Mouse (Mus musculus) retina, postnatal 1 day (tissue): ENCODE measurements around the gene Adcy6.
A peak's percentile ranks its signal among the peaks of the same experiment; 100 is the strongest.
"Not testable (repeated sequence)": the region's sequence is repeated elsewhere in the genome, so short reads cannot be mapped to it uniquely, and the experiment has no call there.

Experiments used
- DNase-seq: peaks from one replicate; pipeline ENCODE4 v3.0.0-alpha.2; 2012

Gene Adcy6

DNA sequence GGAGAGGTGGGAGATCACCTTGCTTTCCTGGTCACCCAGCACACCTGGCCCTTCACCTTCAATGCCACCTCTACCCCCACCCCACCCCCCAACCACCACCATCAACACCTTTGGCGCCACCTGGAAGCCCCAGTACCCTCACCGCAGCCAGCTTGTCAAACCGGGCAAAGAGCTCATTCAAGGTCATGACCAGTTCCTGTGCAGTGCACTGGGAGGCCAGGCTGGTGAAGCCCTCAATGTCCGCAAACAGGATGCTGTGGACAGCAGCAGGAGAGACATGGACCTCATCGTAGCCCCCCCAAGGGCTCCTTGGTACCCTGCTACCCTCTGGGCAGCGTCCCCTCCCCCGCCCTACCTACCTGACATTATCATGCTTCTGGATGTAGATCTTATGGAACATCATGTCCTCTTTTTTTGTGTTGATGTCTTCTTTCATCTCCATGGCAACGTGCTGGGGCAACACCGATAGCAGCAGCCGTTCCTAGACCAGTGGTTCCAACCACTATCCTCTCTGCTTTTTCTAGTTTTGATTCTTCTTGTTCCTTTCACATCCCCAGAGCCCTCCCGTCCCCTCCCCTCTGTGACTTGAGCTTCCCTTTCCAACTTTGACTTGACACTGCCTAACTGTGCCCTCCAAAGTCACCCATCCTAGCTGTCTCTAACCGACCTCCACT, 9.7 kb downstream of the Adcy6 start:
- DNase-seq, result no peak

DNA sequence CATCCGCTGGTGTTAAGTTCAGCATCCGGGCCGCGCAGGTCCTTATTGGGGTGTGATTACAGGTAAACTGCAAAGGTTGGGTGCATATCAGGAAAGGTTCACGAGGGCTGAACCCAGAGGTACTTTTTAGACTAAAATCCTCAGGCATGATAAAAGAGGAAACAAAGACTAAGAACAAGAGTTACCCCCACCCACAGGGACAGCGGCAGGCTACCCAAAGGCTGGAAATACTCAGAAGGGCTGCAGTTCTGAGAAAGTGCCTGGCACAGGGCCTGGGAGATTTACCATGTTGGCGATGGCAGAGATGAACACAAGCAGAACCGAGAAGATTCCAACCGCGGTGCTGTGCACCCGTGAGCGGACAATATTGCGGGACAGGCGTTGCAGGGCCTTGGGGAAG, 13.3 kb downstream of the Adcy6 start:
- DNase-seq, result no peak

DNA sequence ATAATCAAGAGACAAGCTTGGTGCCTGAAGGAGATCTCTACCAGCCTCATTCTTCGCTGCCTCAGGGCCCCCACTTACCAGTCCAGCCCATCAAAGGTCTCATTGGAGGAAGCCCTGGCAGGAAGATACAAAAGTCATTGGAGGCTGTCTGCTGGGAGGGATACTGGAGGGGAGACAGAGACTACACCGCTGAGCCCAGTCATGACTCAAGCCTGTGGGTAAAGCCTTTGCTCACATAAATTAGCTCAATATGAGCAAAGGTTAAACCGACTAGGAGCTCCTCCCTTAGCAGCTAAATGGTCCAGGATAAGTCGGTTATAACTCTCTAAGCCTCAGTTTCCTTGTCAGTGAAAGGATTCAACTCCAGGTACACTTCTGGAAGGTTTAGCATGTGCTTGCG, 14.8 kb downstream of the Adcy6 start:
- no peak for DNase-seq

DNA sequence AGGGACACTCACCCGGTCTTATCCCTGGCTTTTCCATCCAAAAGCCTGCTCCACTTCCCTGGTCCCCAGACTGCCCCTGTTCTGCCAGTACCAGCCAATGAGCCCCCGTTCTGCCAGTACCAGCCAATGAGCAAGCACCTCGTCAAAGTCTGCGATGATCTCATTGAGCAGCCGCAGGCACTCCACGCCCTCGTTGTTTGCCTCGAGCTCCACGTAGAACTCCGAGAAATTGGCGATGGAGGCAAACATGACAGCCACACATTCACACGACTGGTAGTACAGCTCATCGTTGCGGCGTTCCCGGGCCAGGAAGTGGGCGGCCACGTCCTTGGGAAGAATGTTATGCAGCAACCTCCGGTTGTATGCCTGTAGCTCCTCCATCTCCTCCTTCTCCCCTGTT, 15.7 kb downstream of the Adcy6 start:
- no peak for DNase-seq

DNA sequence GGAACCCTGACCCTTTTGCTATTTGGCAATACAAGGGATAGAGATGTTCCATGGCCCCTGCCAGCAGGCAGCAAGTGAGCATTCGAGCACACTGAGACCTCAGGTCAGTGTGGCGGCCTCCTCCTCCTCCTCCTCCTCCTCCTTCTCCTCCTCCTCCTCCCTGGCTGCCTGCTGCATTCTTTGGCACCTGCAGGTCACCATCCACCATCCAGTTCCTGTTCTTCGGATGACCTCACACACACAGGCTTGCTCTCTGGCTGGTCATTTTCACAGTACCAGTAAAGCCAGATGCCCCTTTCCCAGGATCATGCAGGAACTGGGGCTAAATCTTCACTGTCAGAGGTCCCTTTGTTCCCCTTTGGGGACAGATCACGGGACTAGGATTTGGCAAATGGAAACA, 18.5 kb downstream of the Adcy6 start:
- no peak for DNase-seq

DNA sequence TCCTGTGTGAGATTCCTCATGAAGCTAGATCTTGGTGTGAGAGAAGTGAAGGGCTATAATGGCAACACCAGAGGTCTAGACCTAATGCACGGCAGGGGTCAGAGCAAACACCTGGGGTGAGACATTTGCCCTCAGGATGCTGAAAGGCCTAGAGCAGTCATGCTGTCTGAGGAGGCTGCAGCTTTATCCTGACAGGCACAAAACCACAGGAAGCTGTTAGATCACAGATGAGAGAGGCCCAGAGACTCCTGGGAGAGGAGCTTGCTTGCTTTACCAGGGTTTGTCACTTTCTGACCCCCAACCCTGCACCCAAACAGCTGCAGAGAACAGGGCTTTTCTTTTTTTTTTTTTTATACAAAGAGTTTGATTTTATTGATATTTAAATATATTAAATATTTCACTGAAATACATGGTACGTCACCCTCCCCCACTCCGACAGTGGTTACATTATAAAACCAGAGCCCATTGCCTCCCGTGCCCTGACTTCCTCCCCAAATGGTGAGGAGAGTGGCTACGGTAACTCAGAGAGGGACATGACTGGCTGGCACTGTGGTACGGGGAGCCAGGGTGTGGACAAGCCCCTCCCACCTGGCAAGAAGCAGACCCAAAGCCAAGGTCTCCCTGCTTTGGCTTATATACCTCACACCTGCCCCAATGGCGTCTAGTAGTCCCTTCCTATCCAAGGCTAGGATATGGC, 20.1 kb downstream of the Adcy6 start:
- DNase-seq, result no peak

DNA sequence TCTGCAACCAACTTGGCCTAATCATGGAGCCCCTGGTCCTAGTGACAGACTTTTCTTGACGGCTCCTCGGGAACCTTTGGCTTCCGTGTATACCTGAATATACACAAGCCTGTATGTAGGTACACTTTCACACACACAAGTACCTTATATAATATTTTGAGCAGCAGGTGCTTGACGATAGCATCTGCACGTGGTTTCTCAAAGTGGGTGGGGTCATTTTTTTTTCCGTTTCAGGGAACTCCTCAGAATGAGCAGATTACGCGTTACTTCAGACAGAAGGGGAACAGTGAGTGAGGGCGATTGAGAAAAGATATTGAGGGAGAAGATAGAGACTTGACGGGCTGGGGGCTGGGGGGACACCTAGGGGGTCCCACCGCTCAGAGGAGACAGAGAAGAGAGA, 22.1 kb downstream of the Adcy6 start:
- no peak for DNase-seq

DNA sequence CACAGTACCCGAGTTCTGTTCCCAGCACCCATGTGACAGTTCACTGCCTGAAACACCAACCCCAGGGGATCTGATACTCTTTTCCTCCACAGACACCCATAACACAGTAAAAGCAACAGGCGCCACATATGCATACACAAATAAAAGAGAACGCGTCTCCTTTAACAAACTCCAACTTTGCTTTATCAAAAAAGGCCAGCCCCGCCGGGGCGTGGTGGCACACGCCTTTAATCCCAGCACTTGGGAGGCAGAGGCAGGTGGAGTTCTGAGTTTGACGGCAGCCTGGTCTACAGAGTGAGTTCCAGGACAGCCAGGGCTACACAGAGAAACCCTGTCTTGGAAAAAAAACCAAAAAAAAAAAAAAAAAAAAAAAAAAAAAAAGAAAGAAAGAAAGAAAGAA, 23.7 kb downstream of the Adcy6 start:
- DNase-seq, result not testable (repeated sequence)

DNA sequence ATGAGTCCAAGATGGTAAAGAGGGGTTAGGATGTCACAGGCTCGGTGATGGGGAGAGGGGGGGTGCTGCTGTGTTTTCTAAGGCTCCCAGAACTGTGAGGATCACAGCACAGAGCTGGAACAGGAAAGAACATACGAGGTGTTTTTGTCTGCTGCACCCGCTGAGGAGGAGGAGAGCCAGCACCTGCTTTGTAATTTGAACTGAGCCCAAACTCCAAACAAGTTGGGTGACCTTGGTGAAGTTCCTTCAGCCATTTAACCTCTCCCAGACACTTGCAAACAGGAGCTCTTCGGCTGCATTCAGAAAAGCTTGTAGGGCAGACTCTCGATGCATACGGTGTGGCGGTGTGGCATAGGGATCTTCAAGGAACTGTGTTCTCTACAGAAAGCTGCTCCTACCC, 24.5 kb downstream of the Adcy6 start:
- no peak for DNase-seq

DNA sequence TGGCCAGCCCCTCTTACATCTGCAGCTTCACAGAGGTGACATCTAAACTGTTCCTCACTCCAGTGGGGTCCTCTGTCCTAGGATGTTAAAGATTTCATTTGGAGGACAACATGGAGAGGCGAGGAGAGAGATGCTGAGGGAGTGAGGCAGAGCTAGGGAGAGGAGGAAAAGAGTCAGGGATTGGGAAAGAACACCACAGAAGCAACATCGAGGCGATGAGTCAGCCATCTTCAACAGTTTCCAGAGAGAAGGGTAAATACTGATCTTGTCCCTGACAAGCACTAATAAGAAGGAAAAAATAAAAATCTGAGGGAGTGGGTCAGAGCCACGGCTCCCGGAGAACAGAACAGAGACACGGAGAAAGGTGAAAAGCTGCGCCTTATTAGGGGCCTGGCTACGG, 26.9 kb downstream of the Adcy6 start:
- DNase-seq, result no peak

DNA sequence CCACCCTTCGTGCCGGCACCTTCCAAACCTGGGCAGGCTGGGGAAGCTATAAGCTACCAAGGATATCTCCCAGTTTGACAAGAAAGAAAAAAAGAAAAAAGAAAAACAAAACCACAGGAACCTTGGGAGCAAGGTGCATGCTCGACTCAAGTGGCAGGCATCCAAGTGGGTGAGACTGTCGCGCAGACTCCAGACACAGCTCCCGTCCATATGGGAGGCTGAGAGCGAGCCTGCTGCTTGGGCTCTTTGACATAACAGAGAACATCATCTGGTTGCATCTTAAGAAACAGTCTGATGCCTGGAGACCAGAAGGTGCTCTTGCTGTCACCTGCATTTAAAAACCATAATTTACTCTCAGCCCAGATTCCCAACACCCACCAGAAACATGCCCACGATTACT, 27.5 kb downstream of the Adcy6 start:
- DNase-seq, result no peak

DNA sequence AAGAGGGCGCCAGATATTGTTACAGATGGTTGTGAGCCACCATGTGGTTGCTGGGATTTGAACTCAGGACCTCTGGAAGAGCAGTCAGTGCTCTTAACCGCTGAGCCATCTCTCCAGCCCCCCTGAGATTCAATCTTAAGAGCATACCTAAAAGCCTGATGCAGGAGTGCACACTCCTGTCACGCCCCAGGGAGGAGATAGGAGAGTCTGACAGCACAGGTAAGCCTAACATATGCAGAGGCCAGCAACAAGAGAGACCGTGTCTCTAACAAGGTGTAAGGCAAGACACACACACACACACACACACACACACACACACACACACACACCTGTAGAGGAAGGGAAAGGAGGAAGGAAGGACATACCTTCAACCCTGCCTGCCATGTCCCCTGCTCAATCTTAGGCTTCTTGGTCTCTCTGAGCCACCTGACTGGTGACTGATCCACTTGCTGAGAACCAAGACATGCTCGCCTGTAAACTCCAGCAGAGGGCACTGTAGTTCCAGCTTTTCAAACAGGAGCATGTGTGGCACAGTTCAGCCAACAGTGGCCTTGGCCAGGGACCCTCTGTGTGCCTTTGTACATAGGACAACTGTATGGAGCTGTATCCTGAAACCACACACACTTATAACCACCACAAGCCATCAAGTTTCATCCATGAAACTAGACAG, 29.9 kb downstream of the Adcy6 start:
- DNase-seq, result peak; percentile 93

DNA sequence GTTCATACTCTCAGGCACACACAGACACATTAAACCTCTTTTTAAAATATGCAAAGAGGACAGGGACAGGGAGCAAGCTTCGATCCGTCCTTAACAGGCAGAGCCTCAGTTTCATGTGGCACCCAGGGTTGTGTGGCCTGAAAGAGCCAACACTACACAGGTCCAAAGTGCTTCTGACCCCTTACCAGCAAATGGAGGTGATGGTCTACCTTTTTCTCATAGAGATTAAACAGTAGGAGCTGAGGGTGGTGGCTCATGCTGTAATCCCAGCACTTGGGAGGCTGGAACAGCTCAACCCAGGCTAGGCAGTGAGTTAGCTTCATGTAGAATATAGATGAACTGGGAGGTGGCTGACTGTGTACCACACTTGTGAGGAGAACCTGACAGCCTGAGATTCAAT, 30.6 kb downstream of the Adcy6 start:
- no peak for DNase-seq

DNA sequence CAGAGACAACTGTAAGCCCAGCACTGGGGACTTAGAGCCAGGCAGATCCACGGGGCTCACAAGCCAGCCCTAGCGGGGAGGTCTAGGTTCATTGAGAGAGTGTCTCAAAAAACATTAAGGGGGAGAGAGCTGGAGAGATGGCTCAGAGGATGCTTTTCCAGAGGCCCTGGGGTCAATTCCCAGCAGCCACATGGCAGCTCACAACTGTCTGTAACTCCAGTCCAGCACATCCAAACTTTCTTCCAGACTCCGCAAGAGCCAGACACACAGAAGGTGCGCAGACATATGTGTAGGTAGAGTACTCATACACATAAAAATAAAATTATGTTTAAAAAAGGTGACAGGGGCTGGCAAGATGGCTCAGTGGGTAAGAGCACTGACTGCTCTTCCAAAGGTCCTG, 36.6 kb downstream of the Adcy6 start:
- no peak for DNase-seq

DNA sequence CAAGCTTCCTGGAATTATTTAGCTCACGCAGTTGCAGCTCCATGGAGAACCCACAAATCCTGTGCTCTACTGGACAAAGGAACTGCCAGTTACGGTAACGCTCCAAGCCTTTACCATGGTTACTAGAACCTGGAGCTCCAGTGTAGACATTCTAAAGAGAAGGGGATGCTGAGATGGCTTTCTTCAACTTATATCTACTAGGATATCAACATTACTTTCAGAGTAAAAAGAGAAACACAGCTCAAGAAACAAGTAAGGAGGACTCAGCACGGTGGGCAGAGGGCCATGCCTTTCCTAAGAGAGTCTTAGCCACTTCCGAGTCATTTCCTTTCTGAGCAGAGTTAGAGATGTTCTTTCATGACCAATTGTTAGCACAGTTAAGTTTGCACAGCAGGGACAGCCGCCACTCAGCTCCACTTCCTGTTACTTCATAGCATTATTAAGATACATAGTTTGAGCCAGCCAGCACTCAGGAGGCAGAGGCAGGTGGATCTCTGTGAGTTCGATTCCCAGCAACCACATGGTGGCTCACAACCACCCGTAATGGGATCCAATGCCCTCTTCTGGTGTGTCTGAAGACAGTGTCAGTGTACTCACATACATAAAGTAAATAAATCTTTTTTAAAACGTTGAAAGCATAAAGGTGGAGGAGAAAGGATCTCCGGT, 38.9 kb downstream of the Adcy6 start, which contains the start of the genes Ccnt1 and 4930415O20Rik:
Gene Ccnt1, minus strand, starts transcription at position 51 of the 666 bp plus-strand sequence.
Gene 4930415O20Rik, plus strand, starts transcription at position 132 of the 666 bp plus-strand sequence.
- DNase-seq, result no peak

DNA sequence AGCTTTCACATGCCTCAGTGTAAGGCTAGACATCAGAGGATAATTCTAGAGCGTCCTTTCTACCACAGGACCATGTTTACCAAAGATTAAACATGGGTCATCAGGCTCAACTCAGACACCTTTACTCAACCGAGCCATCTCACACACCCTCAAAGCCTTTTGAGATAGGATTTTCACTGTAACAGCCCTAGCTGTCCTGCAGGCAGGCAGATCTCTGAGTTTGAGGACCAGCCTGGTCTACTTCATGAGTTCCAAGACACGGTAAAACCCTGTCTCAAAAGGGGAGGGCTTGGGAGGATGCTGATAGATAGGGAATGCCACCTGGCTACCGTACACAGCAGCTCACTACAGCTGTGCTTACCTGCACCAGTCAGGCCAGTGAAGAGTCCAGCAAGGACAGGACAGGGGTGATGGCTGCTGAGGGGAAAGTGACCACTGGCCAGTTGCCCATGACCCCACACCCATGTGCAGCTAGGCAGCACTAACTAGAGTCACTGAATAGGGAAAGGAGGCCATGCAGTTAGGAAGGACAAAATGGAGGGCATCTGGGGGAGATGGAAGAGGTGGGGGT, 40.0 kb downstream of the Adcy6 start:
- DNase-seq, result no peak

DNA sequence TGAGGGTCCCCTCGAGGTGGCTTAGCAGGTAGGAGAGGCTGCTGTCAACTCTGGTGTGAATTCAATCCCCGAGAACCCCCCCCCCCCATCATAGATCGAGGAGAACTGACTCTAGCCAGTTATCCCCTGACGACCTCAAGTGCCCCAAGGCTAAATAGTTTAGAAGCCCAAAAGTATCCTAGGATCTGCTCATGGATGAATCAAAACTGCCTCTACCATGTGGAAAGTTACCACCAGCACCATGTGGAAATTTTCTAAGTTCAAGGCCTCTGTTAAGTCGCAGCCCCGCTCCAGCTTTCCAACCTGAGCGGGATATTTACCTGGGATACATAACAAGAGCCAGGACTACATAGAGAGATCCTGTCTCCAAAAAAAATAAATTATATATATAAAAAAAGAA, 40.7 kb downstream of the Adcy6 start:
- DNase-seq, result no peak

DNA sequence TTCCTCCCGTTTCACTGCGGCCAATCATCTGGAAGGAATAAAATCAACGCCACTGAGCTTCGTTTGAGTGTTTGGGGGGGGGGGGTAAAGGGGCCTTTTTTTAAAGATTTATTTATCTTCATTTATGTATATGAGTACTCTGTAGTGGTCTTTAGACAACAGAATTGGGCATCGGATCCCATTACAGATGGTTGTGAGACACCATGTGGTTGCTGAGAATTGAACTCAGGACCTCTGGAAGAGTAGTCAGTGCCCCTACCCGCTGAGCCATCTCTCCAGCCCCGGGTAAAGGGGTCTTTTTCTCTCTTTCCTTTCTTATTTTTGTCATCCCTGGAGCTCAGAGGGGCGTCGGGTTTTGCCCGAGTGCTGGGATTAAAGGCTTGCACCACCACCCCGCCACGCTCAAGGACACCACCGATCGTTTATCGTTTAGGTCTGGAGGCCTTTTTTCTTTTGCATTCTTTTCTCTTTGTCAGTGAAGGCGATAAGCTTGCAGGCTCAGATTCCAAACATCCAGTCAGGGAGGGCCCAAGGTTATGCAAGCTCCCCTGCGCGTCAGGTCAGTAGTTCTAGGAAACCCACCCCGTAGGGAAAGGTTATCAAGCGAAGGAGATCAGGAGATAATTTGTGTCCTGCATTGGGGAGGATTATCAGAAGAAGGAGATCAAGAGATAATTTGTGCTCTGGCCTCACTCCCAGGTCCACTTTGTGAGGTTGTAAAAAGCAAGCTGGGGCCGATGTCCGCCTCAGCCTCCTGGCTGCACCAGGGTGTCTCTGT, 41.4 kb downstream of the Adcy6 start:
- peak; percentile 37 for DNase-seq

DNA sequence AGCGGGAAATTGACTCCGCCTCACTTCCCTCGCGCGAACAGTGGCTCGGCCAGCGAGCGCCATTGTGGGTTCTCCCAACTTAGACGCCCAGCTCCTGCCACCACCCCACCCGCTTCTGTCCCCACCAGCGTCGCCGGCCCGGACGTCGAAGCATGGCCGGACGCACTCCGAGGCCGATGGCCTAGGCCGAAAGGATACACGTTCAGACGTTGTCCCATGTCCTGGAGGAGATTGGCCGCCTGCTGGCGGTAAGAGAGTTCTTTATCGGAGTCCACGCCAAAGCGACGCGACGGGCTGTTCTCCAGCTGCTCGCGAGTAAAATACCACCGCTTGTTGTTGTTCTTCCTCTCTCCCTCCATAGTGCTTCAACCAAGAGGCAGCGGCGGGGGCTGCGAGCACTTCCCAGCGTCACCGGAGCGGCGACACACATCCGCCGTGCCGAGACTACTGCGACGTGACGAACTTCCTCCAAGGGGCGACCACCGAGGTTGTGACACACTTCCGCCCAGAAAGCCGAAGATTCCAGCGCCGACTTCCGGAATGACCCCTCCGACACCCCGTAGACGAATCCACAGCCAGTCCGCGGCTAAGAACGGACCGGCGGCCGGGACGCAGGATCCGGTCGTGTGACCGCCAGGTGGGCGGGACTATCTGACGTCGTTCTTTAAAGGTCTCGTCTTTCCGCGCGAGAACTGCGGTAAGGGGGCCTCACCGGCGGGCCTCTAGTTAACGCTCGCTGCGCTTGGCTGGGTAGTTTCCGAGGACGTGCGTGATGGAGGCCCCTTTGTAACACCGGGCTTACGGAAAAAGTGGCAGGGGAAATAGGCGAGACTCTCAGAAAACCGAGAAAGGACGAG, 42.4 kb downstream of the Adcy6 start:
- DNase-seq, result peak; percentile 100

DNA sequence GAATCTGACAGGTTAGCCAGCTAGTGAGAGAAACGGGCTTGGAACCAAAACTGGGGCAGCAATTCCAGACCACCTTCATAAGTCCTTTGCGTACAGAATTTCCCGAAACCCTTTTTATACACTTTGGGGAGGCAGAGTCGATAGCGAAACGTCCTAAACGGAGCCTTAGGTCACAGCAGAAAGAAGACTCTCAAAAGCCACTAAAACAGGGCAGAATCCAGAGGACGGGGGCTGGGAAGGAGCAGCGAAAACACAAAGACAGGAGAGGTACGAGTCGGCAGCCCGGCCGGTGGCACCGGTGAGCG, 43.0 kb downstream of the Adcy6 start:
- peak; percentile 12 for DNase-seq

DNA sequence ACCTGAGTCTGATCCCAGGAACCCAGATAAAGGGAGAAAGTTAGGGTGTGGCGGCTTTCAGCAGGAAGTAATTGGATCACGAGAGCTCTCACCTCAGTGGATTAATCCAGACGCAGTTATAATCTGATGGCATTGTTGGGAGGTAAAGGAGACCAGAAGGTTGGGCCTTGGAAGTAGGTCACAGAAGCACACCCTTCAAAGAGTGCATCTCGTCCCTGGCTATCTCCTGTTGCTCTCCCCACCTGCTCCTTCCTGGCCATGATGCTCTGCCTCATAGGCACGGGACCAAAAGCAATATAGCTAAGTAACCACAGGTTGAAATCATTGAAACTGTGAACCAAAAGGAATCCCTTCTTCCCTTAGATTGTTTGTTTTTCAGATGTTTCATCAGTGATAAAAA, 52.7 kb downstream of the Adcy6 start:
- DNase-seq, result no peak

DNA sequence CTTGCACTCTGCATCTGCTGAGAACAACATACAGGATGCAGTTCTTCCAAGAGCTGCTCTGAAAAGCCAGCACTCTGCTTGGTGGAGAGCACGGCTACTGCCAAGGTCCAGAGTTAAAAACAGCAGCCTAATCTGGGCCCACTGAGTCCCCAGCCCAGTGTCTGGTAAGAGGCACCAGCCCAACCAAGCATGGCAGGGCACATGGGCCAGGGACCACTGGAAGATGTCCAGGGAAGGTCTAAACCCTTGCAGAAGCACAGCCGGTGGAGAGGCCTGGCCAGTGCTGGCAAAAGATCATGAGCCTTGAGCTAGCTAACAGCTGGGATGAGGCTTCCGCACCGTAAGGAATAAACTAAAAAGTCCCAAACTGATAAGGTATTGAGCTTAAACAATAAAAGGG, 54.0 kb downstream of the Adcy6 start:
- DNase-seq, result no peak
